Mouse (Mus musculus) cerebellum, adult 2 months (tissue): ENCODE measurements around the gene Rad50.

Source experiments
- CTCF ChIP-seq: fragments of 200-500 bp; IDR thresholded peaks from 2 replicates; pipeline ENCODE4 v1.5.1; 2011; ENCODE audit warnings: low read depth, mild to moderate bottlenecking, control low read depth, low read length, moderate library complexity, borderline replicate concordance; ENCODE audit not compliant: insufficient read depth
- POLR2A ChIP-seq: fragments of 200-500 bp; IDR thresholded peaks from 2 replicates; pipeline ENCODE4 v1.6.1; 2011; ENCODE audit warnings: low read length, control low read depth, borderline replicate concordance; ENCODE audit not compliant: insufficient read depth

GRCm38 (mm10) chr11:53737573-53737946 lies 30.4 kb upstream of the Rad50 start:
- TF ChIP-seq CTCF = peak; percentile 58
- TF ChIP-seq POLR2A = no peak
